Mouse (Mus musculus): ENCODE results near the gene Nr1i2. TPM values are rescaled to one million over a fixed set of nuclear protein-coding genes. Genes with fewer than 3 reads are reported as not detected.

The Nr1i2 gene
- total and polyA plus RNA-seq, 2 experiments: 45.8 to 72.3 TPM

DNA sequence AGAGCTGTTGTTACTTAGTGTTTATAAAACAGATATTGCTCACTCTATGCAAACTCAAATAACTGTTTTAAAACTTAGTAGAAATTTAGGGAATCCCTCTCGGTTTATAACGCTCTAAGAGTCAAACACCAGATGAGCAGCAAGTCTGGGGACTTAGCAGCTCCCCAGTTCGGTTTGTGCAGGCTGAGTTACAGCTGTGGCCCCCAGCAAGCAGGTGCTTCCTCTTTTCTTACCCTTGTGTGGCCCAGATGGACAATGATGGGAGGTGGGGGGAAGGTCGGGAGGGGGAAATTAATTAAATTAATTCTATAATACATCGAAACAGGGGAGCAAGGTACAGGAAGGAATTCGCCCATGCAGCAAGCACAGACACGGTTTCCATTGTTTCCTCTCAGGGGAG lies 13.0 kb upstream of the Nr1i2 start:
- Histone ChIP-seq H3K4me1 (ENCODE audit: control insufficient read depth, insufficient read depth, low read length) (no peaks in the 10 kb centered on the region; the same call in 1 of the 2 replicates), H3K79me2 (ENCODE audit: control insufficient read depth, insufficient read depth, low read length) (no peaks in the 10 kb centered on the region), H3K9ac (ENCODE audit: low read depth, low read length) (no peak overlapping the region), H3K27ac (replicated peaks; ENCODE audit: insufficient read depth, low read depth, low read length) (no peak overlapping the region), H3K4me3 (ENCODE audit: insufficient read depth, low read depth, low read length) (no peak overlapping the region), H3K27me3 (ENCODE audit: control insufficient read depth, insufficient read depth, low read length) (no peaks in the 10 kb centered on the region), H3K36me3 (ENCODE audit: control insufficient read depth, insufficient read depth, low read length) (no peaks in the 10 kb centered on the region)
- 78% methylated on average over 7 of the region's 7 CpGs for WGBS
- TF ChIP-seq POLR2A (IDR thresholded peaks at IDR 0.05; ENCODE audit: extremely low read depth, insufficient read depth, low read length): no peak
- TF ChIP-seq CTCF (IDR thresholded peaks at IDR 0.05; ENCODE audit: low read depth, low read length): no peak
- no peak for DNase-seq (ENCODE audit: extremely low read depth, low read depth, low spot score)

DNA sequence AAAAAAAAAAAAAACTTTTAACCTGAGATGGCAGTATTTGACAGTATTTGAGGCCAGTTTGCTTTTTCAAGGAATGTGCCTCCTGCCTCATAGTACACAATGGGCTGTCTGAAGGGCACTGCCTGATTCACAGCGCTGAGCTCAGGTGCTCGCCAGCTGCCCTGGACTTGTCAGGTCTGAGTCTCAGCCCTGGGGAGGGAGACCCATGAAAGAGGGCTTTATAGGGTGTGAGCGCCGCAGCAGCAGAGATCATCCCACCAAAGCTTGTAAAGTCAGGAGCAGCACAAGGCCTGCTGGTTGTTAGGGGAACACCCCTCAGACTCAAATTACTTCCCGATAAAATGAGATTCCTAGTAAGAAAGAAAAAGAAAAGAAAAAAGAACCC lies 12.6 kb upstream of the Nr1i2 start:
- Histone ChIP-seq H3K79me2 (ENCODE audit: control insufficient read depth, insufficient read depth, low read length) (no peaks in the 10 kb centered on the region), H3K4me3 (ENCODE audit: insufficient read depth, low read depth, low read length) (no peak overlapping the region), H3K9ac (ENCODE audit: low read depth, low read length) (no peak overlapping the region), H3K27me3 (ENCODE audit: control insufficient read depth, insufficient read depth, low read length) (no peaks in the 10 kb centered on the region), H3K36me3 (ENCODE audit: control insufficient read depth, insufficient read depth, low read length) (no peaks in the 10 kb centered on the region), H3K27ac (replicated peaks; ENCODE audit: insufficient read depth, low read depth, low read length) (no peak overlapping the region), H3K4me1 (ENCODE audit: control insufficient read depth, insufficient read depth, low read length) (no peaks in the 10 kb centered on the region; the same call in 1 of the 2 replicates)
- 81% methylated on average over 5 of the region's 5 CpGs for WGBS
- DNase-seq (ENCODE audit: extremely low read depth, low read depth, low spot score): no peak
- TF ChIP-seq POLR2A (IDR thresholded peaks at IDR 0.05; ENCODE audit: extremely low read depth, insufficient read depth, low read length) (no peak), CTCF (IDR thresholded peaks at IDR 0.05; ENCODE audit: low read depth, low read length) (no peak)

DNA sequence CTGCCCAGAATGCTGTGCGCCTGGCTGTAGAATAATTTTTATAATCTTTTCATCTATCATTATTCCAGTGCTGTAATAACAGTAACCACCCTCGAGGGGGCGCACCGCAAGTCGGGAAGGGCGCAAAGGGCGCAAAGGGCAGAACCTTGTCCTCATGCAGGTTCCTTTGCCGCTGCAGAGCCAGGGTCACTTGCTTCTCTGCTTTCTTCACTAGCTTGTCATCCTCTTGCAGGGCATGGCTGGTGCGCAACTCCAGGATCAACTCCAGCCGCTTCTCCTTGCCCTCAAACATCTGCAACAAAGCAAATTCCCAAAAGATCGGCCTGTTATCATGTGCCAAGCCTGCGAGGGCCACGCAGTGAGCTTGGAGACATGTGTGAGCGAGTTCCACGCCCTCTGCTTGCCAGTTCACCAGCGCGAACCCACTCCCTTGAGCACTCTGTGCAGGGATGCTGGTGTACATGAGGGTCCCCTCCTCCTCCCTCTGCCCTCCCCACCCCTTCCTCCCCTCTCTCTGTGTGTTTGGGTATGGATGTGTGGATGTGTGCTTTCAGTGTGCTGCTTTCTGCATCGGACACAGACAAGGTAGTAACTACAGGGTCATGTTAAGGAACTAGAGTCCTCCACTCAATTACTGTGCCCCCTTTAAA lies 12.1 kb upstream of the Nr1i2 start:
- TF ChIP-seq POLR2A (IDR thresholded peaks at IDR 0.05; ENCODE audit: extremely low read depth, insufficient read depth, low read length) (no peak), CTCF (IDR thresholded peaks at IDR 0.05; ENCODE audit: low read depth, low read length) (peak; percentile 76)
- DNase-seq (ENCODE audit: extremely low read depth, low read depth, low spot score): peak; percentile 40
- H3K27ac ChIP-seq (replicated peaks; ENCODE audit: insufficient read depth, low read depth, low read length): no peak overlapping the region
- no peaks in the 10 kb centered on the region for H3K79me2 ChIP-seq (ENCODE audit: control insufficient read depth, insufficient read depth, low read length)
- no peaks in the 10 kb centered on the region for H3K27me3 ChIP-seq (ENCODE audit: control insufficient read depth, insufficient read depth, low read length)
- H3K36me3 ChIP-seq (ENCODE audit: control insufficient read depth, insufficient read depth, low read length): no peaks in the 10 kb centered on the region
- no peaks in the 10 kb centered on the region; the same call in 1 of the 2 replicates for H3K4me1 ChIP-seq (ENCODE audit: control insufficient read depth, insufficient read depth, low read length)
- H3K4me3 ChIP-seq (ENCODE audit: insufficient read depth, low read depth, low read length): no peak overlapping the region
- WGBS: 60% methylated on average over 18 of the region's 18 CpGs
- H3K9ac ChIP-seq (ENCODE audit: low read depth, low read length): no peak overlapping the region

DNA sequence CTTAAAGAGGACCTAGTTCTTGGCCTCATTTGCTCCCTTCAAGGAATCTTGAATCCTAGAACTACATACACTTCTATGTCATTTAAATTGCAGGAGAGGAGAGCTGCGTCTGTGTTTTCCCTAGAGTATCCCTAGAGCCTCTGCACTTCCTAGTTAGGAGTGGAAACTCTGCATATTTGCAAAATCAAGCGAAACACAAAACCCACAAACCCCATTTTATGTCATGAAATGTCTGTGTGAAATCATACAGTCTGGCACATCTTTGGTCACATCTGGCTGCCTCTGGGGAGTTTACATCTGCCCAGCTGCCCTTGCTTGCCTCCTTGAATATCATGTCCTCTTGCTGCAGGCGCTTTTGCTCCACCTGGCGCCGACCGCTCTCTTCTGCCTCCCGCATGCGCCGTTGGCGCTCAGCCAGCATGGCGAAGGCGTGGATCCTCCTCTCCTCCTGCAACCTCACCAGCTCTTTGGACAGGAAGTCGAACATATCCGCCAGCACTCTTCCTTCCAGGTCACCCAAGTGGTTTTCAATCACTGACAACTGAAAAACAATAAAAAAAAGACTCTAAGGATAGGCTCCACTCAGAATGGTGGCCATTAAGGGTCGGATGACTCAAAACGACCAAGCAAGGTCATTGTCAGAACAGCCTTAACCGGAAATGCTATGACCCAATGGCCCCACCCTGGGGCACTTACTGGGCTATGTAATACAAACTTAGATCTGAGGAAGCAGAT lies 10.0 kb upstream of the Nr1i2 start:
- Histone ChIP-seq H3K4me3 (ENCODE audit: insufficient read depth, low read depth, low read length) (no peak overlapping the region), H3K27ac (replicated peaks; ENCODE audit: insufficient read depth, low read depth, low read length) (no peak overlapping the region), H3K27me3 (ENCODE audit: control insufficient read depth, insufficient read depth, low read length) (no peaks in the 10 kb centered on the region), H3K4me1 (ENCODE audit: control insufficient read depth, insufficient read depth, low read length) (no peaks in the 10 kb centered on the region; the same call in 1 of the 2 replicates), H3K79me2 (ENCODE audit: control insufficient read depth, insufficient read depth, low read length) (no peaks in the 10 kb centered on the region), H3K9ac (ENCODE audit: low read depth, low read length) (no peak overlapping the region), H3K36me3 (ENCODE audit: control insufficient read depth, insufficient read depth, low read length) (no peaks in the 10 kb centered on the region)
- TF ChIP-seq CTCF (IDR thresholded peaks at IDR 0.05; ENCODE audit: low read depth, low read length) (no peak), POLR2A (IDR thresholded peaks at IDR 0.05; ENCODE audit: extremely low read depth, insufficient read depth, low read length) (no peak)
- WGBS: 74% methylated on average over 17 of the region's 17 CpGs
- DNase-seq (ENCODE audit: extremely low read depth, low read depth, low spot score): no peak

DNA sequence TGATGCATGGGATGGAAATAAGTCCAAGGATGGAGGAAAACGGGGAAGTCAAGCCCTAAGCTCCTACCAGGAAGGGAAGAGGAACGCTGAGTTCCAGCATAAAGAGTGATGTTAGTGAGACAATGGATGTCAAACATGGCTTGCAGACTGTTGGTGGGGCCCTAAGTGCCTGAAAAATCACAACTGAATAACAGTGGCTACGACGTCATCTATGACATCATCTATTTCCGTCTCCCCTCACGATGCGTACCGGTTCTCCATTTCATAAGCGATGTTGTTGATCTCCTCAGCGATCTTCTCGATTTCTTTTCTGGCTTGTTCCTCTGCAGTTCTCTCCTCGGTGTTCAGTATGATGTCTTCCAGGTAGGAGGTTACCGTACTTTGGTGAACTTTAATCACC lies 7.7 kb upstream of the Nr1i2 start:
- no peak overlapping the region for H3K9ac ChIP-seq (ENCODE audit: low read depth, low read length)
- H3K79me2 ChIP-seq (ENCODE audit: control insufficient read depth, insufficient read depth, low read length): no peaks in the 10 kb centered on the region
- H3K4me3 ChIP-seq (ENCODE audit: insufficient read depth, low read depth, low read length): no peak overlapping the region
- no peaks in the 10 kb centered on the region for H3K36me3 ChIP-seq (ENCODE audit: control insufficient read depth, insufficient read depth, low read length)
- 89% methylated on average over 13 of the region's 13 CpGs for WGBS
- peaks cover 4% of the 10 kb centered on the region for H3K4me1 ChIP-seq (ENCODE audit: control insufficient read depth, insufficient read depth, low read length)
- TF ChIP-seq CTCF (IDR thresholded peaks at IDR 0.05; ENCODE audit: low read depth, low read length) (no peak), POLR2A (IDR thresholded peaks at IDR 0.05; ENCODE audit: extremely low read depth, insufficient read depth, low read length) (no peak)
- H3K27me3 ChIP-seq (ENCODE audit: control insufficient read depth, insufficient read depth, low read length): no peaks in the 10 kb centered on the region
- DNase-seq (ENCODE audit: extremely low read depth, low read depth, low spot score): no peak
- no peak overlapping the region for H3K27ac ChIP-seq (replicated peaks; ENCODE audit: insufficient read depth, low read depth, low read length)

DNA sequence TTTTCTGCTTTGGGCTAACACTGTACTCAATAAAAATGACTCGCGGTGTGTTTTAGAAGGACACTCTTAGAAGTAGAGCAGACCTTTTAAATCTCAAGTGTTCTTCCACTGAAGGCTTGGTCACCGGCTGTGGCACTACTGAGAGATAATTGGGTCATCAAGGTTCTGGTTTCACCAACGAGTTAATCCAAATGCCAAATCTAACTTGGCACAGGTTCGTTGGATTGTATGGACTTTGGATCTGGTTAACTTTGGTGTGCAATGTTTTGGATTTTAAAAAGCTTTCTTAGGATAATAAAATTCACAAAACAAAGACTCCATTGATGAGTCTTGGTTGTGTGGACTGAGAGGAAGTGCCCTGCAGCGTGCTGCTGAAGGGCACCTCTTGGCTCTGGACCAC lies 3.8 kb upstream of the Nr1i2 start:
- no peak overlapping the region; the same call in 1 of the 2 replicates for H3K9ac ChIP-seq (ENCODE audit: low read depth, low read length)
- no peak for TF ChIP-seq POLR2A (IDR thresholded peaks at IDR 0.05; ENCODE audit: extremely low read depth, insufficient read depth, low read length)
- no peak for TF ChIP-seq CTCF (IDR thresholded peaks at IDR 0.05; ENCODE audit: low read depth, low read length)
- peaks cover 10% of the 10 kb centered on the region; the same call in 1 of the 2 replicates for H3K79me2 ChIP-seq (ENCODE audit: control insufficient read depth, insufficient read depth, low read length)
- H3K4me1 ChIP-seq (ENCODE audit: control insufficient read depth, insufficient read depth, low read length): peaks cover 8% of the 10 kb centered on the region
- no peaks in the 10 kb centered on the region for H3K27me3 ChIP-seq (ENCODE audit: control insufficient read depth, insufficient read depth, low read length)
- no peak overlapping the region for H3K4me3 ChIP-seq (ENCODE audit: insufficient read depth, low read depth, low read length)
- peak; percentile 87 for DNase-seq (ENCODE audit: extremely low read depth, low read depth, low spot score)
- 46% methylated on average over 6 of the region's 6 CpGs for WGBS
- H3K27ac ChIP-seq (replicated peaks; ENCODE audit: insufficient read depth, low read depth, low read length): 0 out of 2 replicates have a peak overlapping the region, but pooled peaks have one; percentile 10
- no peaks in the 10 kb centered on the region for H3K36me3 ChIP-seq (ENCODE audit: control insufficient read depth, insufficient read depth, low read length)

All from liver, adult 2 months (tissue).